Mouse (Mus musculus) spleen, postnatal 36 days (tissue): ENCODE results near the gene Mboat1.
A peak's percentile ranks its signal among the peaks of the same experiment; 100 is the strongest.

Experiments used
- DNase-seq, 2 experiments: peaks; one replicate each; pipeline ENCODE4 v3.0.0; 2022; ENCODE audit warnings: low spot score in 2 of 2, mixed read lengths in 1 of 2

Gene Mboat1

GRCm38 (mm10) chr13:30250341-30250905 is 114.1 kb downstream of the Mboat1 start:
- no peak for DNase-seq

- DNase-seq, result no peak
These were observed 115.1 kb downstream of the Mboat1 start for GRCm38 (mm10) chr13:30251431-30251830.

- no peak for DNase-seq
These were observed 116.4 kb downstream of the Mboat1 start for GRCm38 (mm10) chr13:30252692-30253091.

- no peak for DNase-seq
These were observed 117.5 kb downstream of the Mboat1 start for GRCm38 (mm10) chr13:30253636-30254264.

- no peak for DNase-seq
These were observed 118.1 kb downstream of the Mboat1 start for GRCm38 (mm10) chr13:30254421-30254820.

- no peak for DNase-seq
These were observed 122.5 kb downstream of the Mboat1 start for GRCm38 (mm10) chr13:30258802-30259201.

GRCm38 (mm10) chr13:30259326-30259725 is 123.0 kb downstream of the Mboat1 start:
- no peak for DNase-seq

GRCm38 (mm10) chr13:30259912-30260560 is 123.7 kb downstream of the Mboat1 start:
- peak; percentile 29 to 43 for DNase-seq

- DNase-seq, result no peak
These were observed 127.4 kb downstream of the Mboat1 start for GRCm38 (mm10) chr13:30263681-30264080.

- no peak for DNase-seq
These were observed 128.0 kb downstream of the Mboat1 start for GRCm38 (mm10) chr13:30264303-30264702.

- DNase-seq, result no peak
These were observed 128.5 kb downstream of the Mboat1 start for GRCm38 (mm10) chr13:30264765-30265164.

GRCm38 (mm10) chr13:30266036-30266435 is 129.7 kb downstream of the Mboat1 start:
- DNase-seq, result no peak

- no peak for DNase-seq
These were observed 135.9 kb downstream of the Mboat1 start for GRCm38 (mm10) chr13:30272040-30272686.
